Mouse (Mus musculus) embryonic facial prominence, embryonic 15.5 days (tissue): ENCODE data around the gene Ubap2l. TPM values are rescaled to one million over a fixed set of nuclear protein-coding genes. Genes with fewer than 3 reads are reported as not detected.

Source experiments
- ATAC-seq: fragments of 200-750 bp; cut with Nextera tagmentation; 2 replicates; pipeline ENCODE4 v1.8.0; 2017; ENCODE audit warnings: low read depth, moderate TSS enrichment; ENCODE audit not compliant: insufficient number of reproducible peaks, low FRiP score, low TSS enrichment
- H3K27ac ChIP-seq: fragments of 300-500 bp; sonication (generic); replicated peaks from 2 replicates; pipeline ENCODE4 v1.5.1; 2015; ENCODE audit warnings: mild to moderate bottlenecking, inconsistent platforms
- H3K27me3 ChIP-seq: fragments of 300-500 bp; sonication (generic); 2 replicates; pipeline ENCODE4 v1.6.1; 2015; ENCODE audit warnings: inconsistent platforms
- H3K36me3 ChIP-seq: fragments of 300-500 bp; sonication (generic); 2 replicates; pipeline ENCODE4 v1.6.1; 2015; ENCODE audit warnings: mild to moderate bottlenecking, inconsistent platforms
- H3K4me1 ChIP-seq: fragments of 300-500 bp; sonication (generic); 2 replicates; pipeline ENCODE4 v1.6.1; 2015; ENCODE audit warnings: inconsistent platforms
- H3K4me2 ChIP-seq: fragments of 300-500 bp; sonication (generic); replicated peaks from 2 replicates; pipeline ENCODE4 v1.6.1; 2015; ENCODE audit warnings: mild to moderate bottlenecking, inconsistent platforms
- H3K4me3 ChIP-seq: fragments of 300-500 bp; sonication (generic); replicated peaks from 2 replicates; pipeline ENCODE4 v1.5.1; 2015; ENCODE audit warnings: mild to moderate bottlenecking, inconsistent platforms
- H3K9ac ChIP-seq: fragments of 300-500 bp; sonication (generic); 2 replicates; pipeline ENCODE4 v1.6.1; 2015; ENCODE audit warnings: inconsistent platforms
- H3K9me3 ChIP-seq: fragments of 300-500 bp; sonication (generic); replicated peaks from 2 replicates; pipeline ENCODE4 v1.6.1; 2016; ENCODE audit warnings: inconsistent platforms
- WGBS: fragments of 180-500 bp; shearing (Covaris S2); methylation state at CpG from one replicate; pipeline ENCODE4 v1.1.7; 2015; 5-methylcytosine and 5-hydroxymethylcytosine counted together
- polyA plus RNA-seq: library from polyadenylated mRNA; unstranded; fragments of >200 nt; fragmentation: Nextera tagmentation; extraction: Ambion mirVana; gene quantifications from 2 replicates; pipeline ENCODE4 v1.2.1, GENCODE M21; 2015

Ubap2l gene
- polyA plus RNA-seq, 1 experiment from 2014 or later = 176 TPM

- Histone ChIP-seq H3K36me3 (no peaks in the 10 kb centered on the region), H3K9ac (no peak overlapping the region), H3K4me1 (peaks cover 29% of the 10 kb centered on the region), H3K27me3 (no peaks in the 10 kb centered on the region), H3K27ac (no peak overlapping the region), H3K4me3 (no peak overlapping the region), H3K9me3 (no peaks in the 10 kb centered on the region), H3K4me2 (no peak overlapping the region)
- WGBS = 79% methylated on average over 5 of the region's 5 CpGs
- no peak for ATAC-seq
Observed at GRCm38 (mm10) chr3:89965972-89966371, 86.5 kb downstream of the Ubap2l start.

GRCm38 (mm10) chr3:89965557-89965956 lies 86.9 kb downstream of the Ubap2l start:
- 92% methylated on average over 8 of the region's 8 CpGs for WGBS
- Histone ChIP-seq H3K4me2 (no peak overlapping the region), H3K9ac (no peak overlapping the region), H3K36me3 (no peaks in the 10 kb centered on the region), H3K27me3 (no peaks in the 10 kb centered on the region), H3K4me3 (no peak overlapping the region), H3K4me1 (peaks cover 33% of the 10 kb centered on the region), H3K27ac (no peak overlapping the region), H3K9me3 (no peaks in the 10 kb centered on the region)
- ATAC-seq = no peak

- H3K9ac ChIP-seq = peak overlapping the region; percentile 89
- WGBS = 30% methylated on average over 22 of the region's 22 CpGs
- H3K36me3 ChIP-seq = peaks cover 6% of the 10 kb centered on the region
- no peaks in the 10 kb centered on the region for H3K9me3 ChIP-seq
- no peak for ATAC-seq
- H3K27ac ChIP-seq = peak overlapping the region; percentile 98
- peak overlapping the region; percentile 94 for H3K4me2 ChIP-seq
- peaks cover 47% of the 10 kb centered on the region for H3K4me1 ChIP-seq
- peak overlapping the region; percentile 96 for H3K4me3 ChIP-seq
- no peaks in the 10 kb centered on the region for H3K27me3 ChIP-seq
Observed at GRCm38 (mm10) chr3:89963926-89964739, 88.3 kb downstream of the Ubap2l start.

GRCm38 (mm10) chr3:89963221-89963763 lies 89.1 kb downstream of the Ubap2l start, which contains the start of gene Atp8b2:
Gene Atp8b2 (minus strand): TSS chr3:89963508.
- peak; percentile 81 for ATAC-seq
- H3K27ac ChIP-seq = peak within 1 kb of the TSS; percentile 98
- H3K4me1 ChIP-seq = peaks cover 49% of the 10 kb centered on the region
- H3K4me3 ChIP-seq = peak within 1 kb of the TSS; percentile 96
- peak within 1 kb of the TSS; percentile 89 for H3K9ac ChIP-seq
- no peaks in the 10 kb centered on the region for H3K9me3 ChIP-seq
- no peaks in the 10 kb centered on the region for H3K27me3 ChIP-seq
- H3K36me3 ChIP-seq = peaks cover 15% of the 10 kb centered on the region
- peak within 1 kb of the TSS; percentile 94 for H3K4me2 ChIP-seq
- under 1% methylated on average over 34 of the region's 35 CpGs for WGBS

- no peaks in the 10 kb centered on the region for H3K27me3 ChIP-seq
- peak overlapping the region; percentile 89 for H3K9ac ChIP-seq
- WGBS = 0% methylated on average over 30 of the region's 30 CpGs
- H3K4me1 ChIP-seq = peaks cover 49% of the 10 kb centered on the region
- H3K27ac ChIP-seq = peak overlapping the region; percentile 98
- ATAC-seq = peak; percentile 9
- peak overlapping the region; percentile 96 for H3K4me3 ChIP-seq
- peak overlapping the region; percentile 94 for H3K4me2 ChIP-seq
- H3K36me3 ChIP-seq = peaks cover 20% of the 10 kb centered on the region
- H3K9me3 ChIP-seq = no peaks in the 10 kb centered on the region
Observed at GRCm38 (mm10) chr3:89962751-89963220, 89.6 kb downstream of the Ubap2l start.

- H3K9ac ChIP-seq = peak overlapping the region; percentile 89
- no peaks in the 10 kb centered on the region for H3K27me3 ChIP-seq
- H3K27ac ChIP-seq = peak overlapping the region; percentile 98
- H3K4me3 ChIP-seq = peak overlapping the region; percentile 96
- peak overlapping the region; percentile 94 for H3K4me2 ChIP-seq
- peaks cover 26% of the 10 kb centered on the region for H3K36me3 ChIP-seq
- peaks cover 49% of the 10 kb centered on the region for H3K4me1 ChIP-seq
- 1% methylated on average over 14 of the region's 14 CpGs for whole genome bisulfite sequencing
- ATAC-seq = no peak; the same call in 1 of the 2 replicates
- H3K9me3 ChIP-seq = no peaks in the 10 kb centered on the region
Observed at GRCm38 (mm10) chr3:89962059-89962750, 90.2 kb downstream of the Ubap2l start.

GRCm38 (mm10) chr3:89961436-89961835 lies 91.0 kb downstream of the Ubap2l start:
- WGBS = 38% methylated on average over 4 of the region's 4 CpGs
- Histone ChIP-seq H3K4me1 (peaks cover 49% of the 10 kb centered on the region), H3K27me3 (no peaks in the 10 kb centered on the region), H3K4me2 (peak overlapping the region; percentile 94), H3K9ac (0 out of 2 replicates have a peak overlapping the region, but pooled peaks have one; percentile 89), H3K27ac (peak overlapping the region; percentile 98), H3K36me3 (peaks cover 33% of the 10 kb centered on the region), H3K4me3 (peak overlapping the region; percentile 96), H3K9me3 (no peaks in the 10 kb centered on the region)
- ATAC-seq = no peak

- Histone ChIP-seq H3K9ac (peak overlapping the region; percentile 51), H3K4me2 (peak overlapping the region; percentile 94), H3K4me3 (peak overlapping the region; percentile 96), H3K9me3 (no peaks in the 10 kb centered on the region), H3K4me1 (peaks cover 49% of the 10 kb centered on the region), H3K27ac (peak overlapping the region; percentile 98; the same call in 1 of the 2 replicates), H3K27me3 (no peaks in the 10 kb centered on the region), H3K36me3 (peaks cover 43% of the 10 kb centered on the region)
- under 1% methylated on average over 30 of the region's 30 CpGs for WGBS
- peak; percentile 88 for ATAC-seq
Observed at GRCm38 (mm10) chr3:89960469-89960868, 92.0 kb downstream of the Ubap2l start.

GRCm38 (mm10) chr3:89959435-89959834 lies 93.0 kb downstream of the Ubap2l start:
- no peaks in the 10 kb centered on the region for H3K27me3 ChIP-seq
- H3K4me2 ChIP-seq = no peak overlapping the region
- no peak overlapping the region for H3K4me3 ChIP-seq
- peaks cover 49% of the 10 kb centered on the region for H3K36me3 ChIP-seq
- no peak for ATAC-seq
- H3K9ac ChIP-seq = no peak overlapping the region
- no peak overlapping the region for H3K27ac ChIP-seq
- WGBS = 81% methylated on average over 4 of the region's 4 CpGs
- no peaks in the 10 kb centered on the region for H3K9me3 ChIP-seq
- peaks cover 42% of the 10 kb centered on the region for H3K4me1 ChIP-seq

GRCm38 (mm10) chr3:89957880-89958279 lies 94.5 kb downstream of the Ubap2l start:
- H3K9ac ChIP-seq = no peak overlapping the region
- H3K4me1 ChIP-seq = peaks cover 37% of the 10 kb centered on the region
- no peak for ATAC-seq
- WGBS = 95% methylated on average over 9 of the region's 9 CpGs
- H3K9me3 ChIP-seq = no peaks in the 10 kb centered on the region
- H3K36me3 ChIP-seq = peaks cover 60% of the 10 kb centered on the region
- no peak overlapping the region for H3K4me3 ChIP-seq
- H3K4me2 ChIP-seq = no peak overlapping the region
- H3K27ac ChIP-seq = no peak overlapping the region
- H3K27me3 ChIP-seq = no peaks in the 10 kb centered on the region
